Mouse (Mus musculus): ENCODE measurements around the gene Gm5105. TPM values are rescaled to one million over a fixed set of nuclear protein-coding genes. Genes with fewer than 3 reads are reported as not detected.

Gm5105 gene
- polyA plus RNA-seq, 1 experiment, result not detected

DNA sequence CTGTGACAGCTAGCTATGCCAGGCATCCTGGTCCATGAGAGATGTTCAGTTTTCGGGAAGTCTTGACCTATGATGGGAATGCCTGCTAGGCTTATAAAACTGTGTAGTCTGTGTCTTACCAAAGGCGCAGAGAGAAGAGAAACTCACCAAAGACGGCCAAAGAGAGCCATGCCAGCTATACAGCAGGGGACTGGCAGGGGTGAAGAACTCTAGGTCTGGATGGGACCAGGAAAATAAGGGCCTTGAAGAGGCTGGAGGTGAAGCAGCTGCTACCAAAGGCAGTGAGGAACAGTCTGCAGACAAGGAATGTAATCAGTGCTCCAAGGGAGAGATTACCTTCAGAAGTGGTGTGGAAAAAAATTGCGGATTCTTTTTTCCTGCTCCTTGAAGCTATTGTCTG, 16.7 kb upstream of the Gm5105 start:
- no peaks in the 10 kb centered on the region for H3K27me3 ChIP-seq (ENCODE audit: control insufficient read depth, insufficient read depth, low read length)
- H3K36me3 ChIP-seq (ENCODE audit: control insufficient read depth, insufficient read depth, low read length), result no peaks in the 10 kb centered on the region
- no peak overlapping the region for H3K4me3 ChIP-seq (ENCODE audit: control insufficient read depth, insufficient read depth, low read length)
- TF ChIP-seq CTCF (IDR thresholded peaks at IDR 0.05; ENCODE audit: borderline replicate concordance, control insufficient read depth, extremely low read depth, insufficient read depth, low read length, poor library complexity) (no peak), POLR2A (IDR thresholded peaks at IDR 0.05; ENCODE audit: control insufficient read depth, extremely low read depth, insufficient read depth, low read length, poor library complexity) (no peak)
- 94% methylated on average over 4 of the region's 4 CpGs for WGBS
- H3K4me1 ChIP-seq (replicated peaks; ENCODE audit: control insufficient read depth, insufficient read depth, low read length), result no peaks in the 10 kb centered on the region
- no peak overlapping the region for H3K27ac ChIP-seq (ENCODE audit: control insufficient read depth, insufficient read depth, low read length)
- no peak for DNase-seq

GRCm38 (mm10) chr3:138083073-138083637, 16.0 kb upstream of the Gm5105 start:
- Histone ChIP-seq H3K4me3 (ENCODE audit: control insufficient read depth, insufficient read depth, low read length) (no peak overlapping the region), H3K4me1 (replicated peaks; ENCODE audit: control insufficient read depth, insufficient read depth, low read length) (no peaks in the 10 kb centered on the region), H3K27me3 (ENCODE audit: control insufficient read depth, insufficient read depth, low read length) (no peaks in the 10 kb centered on the region), H3K27ac (ENCODE audit: control insufficient read depth, insufficient read depth, low read length) (no peak overlapping the region), H3K36me3 (ENCODE audit: control insufficient read depth, insufficient read depth, low read length) (no peaks in the 10 kb centered on the region)
- TF ChIP-seq POLR2A (IDR thresholded peaks at IDR 0.05; ENCODE audit: control insufficient read depth, extremely low read depth, insufficient read depth, low read length, poor library complexity), result no peak
- TF ChIP-seq CTCF (IDR thresholded peaks at IDR 0.05; ENCODE audit: borderline replicate concordance, control insufficient read depth, extremely low read depth, insufficient read depth, low read length, poor library complexity), result no peak
- WGBS, result 100% methylated on average over 1 of the region's 1 CpGs
- DNase-seq, result no peak

GRCm38 (mm10) chr3:138078701-138079100, 11.5 kb upstream of the Gm5105 start:
- TF ChIP-seq POLR2A (IDR thresholded peaks at IDR 0.05; ENCODE audit: control insufficient read depth, extremely low read depth, insufficient read depth, low read length, poor library complexity), result no peak
- TF ChIP-seq CTCF (IDR thresholded peaks at IDR 0.05; ENCODE audit: borderline replicate concordance, control insufficient read depth, extremely low read depth, insufficient read depth, low read length, poor library complexity), result no peak
- H3K4me1 ChIP-seq (replicated peaks; ENCODE audit: control insufficient read depth, insufficient read depth, low read length), result no peaks in the 10 kb centered on the region
- DNase-seq, result no peak
- WGBS, result 94% methylated on average over 1 of the region's 1 CpGs
- no peak overlapping the region for H3K4me3 ChIP-seq (ENCODE audit: control insufficient read depth, insufficient read depth, low read length)
- H3K27me3 ChIP-seq (ENCODE audit: control insufficient read depth, insufficient read depth, low read length), result no peaks in the 10 kb centered on the region
- no peak overlapping the region for H3K27ac ChIP-seq (ENCODE audit: control insufficient read depth, insufficient read depth, low read length)
- H3K36me3 ChIP-seq (ENCODE audit: control insufficient read depth, insufficient read depth, low read length), result no peaks in the 10 kb centered on the region

- Histone ChIP-seq H3K27ac (ENCODE audit: control insufficient read depth, insufficient read depth, low read length) (no peak overlapping the region), H3K27me3 (ENCODE audit: control insufficient read depth, insufficient read depth, low read length) (no peaks in the 10 kb centered on the region), H3K36me3 (ENCODE audit: control insufficient read depth, insufficient read depth, low read length) (no peaks in the 10 kb centered on the region), H3K4me3 (ENCODE audit: control insufficient read depth, insufficient read depth, low read length) (no peak overlapping the region), H3K4me1 (replicated peaks; ENCODE audit: control insufficient read depth, insufficient read depth, low read length) (no peaks in the 10 kb centered on the region)
- WGBS, result 91% methylated on average over 11 of the region's 11 CpGs
- DNase-seq, result no peak
- no peak for TF ChIP-seq CTCF (IDR thresholded peaks at IDR 0.05; ENCODE audit: borderline replicate concordance, control insufficient read depth, extremely low read depth, insufficient read depth, low read length, poor library complexity)
- no peak for TF ChIP-seq POLR2A (IDR thresholded peaks at IDR 0.05; ENCODE audit: control insufficient read depth, extremely low read depth, insufficient read depth, low read length, poor library complexity)
These were observed 10.5 kb upstream of the Gm5105 start for GRCm38 (mm10) chr3:138077476-138078340.

GRCm38 (mm10) chr3:138075209-138075608, 8.0 kb upstream of the Gm5105 start:
- H3K4me3 ChIP-seq (ENCODE audit: control insufficient read depth, insufficient read depth, low read length), result no peak overlapping the region
- no peaks in the 10 kb centered on the region for H3K27me3 ChIP-seq (ENCODE audit: control insufficient read depth, insufficient read depth, low read length)
- no peak for TF ChIP-seq POLR2A (IDR thresholded peaks at IDR 0.05; ENCODE audit: control insufficient read depth, extremely low read depth, insufficient read depth, low read length, poor library complexity)
- TF ChIP-seq CTCF (IDR thresholded peaks at IDR 0.05; ENCODE audit: borderline replicate concordance, control insufficient read depth, extremely low read depth, insufficient read depth, low read length, poor library complexity), result no peak
- no peaks in the 10 kb centered on the region for H3K4me1 ChIP-seq (replicated peaks; ENCODE audit: control insufficient read depth, insufficient read depth, low read length)
- H3K36me3 ChIP-seq (ENCODE audit: control insufficient read depth, insufficient read depth, low read length), result no peaks in the 10 kb centered on the region
- WGBS, result 91% methylated on average over 8 of the region's 8 CpGs
- H3K27ac ChIP-seq (ENCODE audit: control insufficient read depth, insufficient read depth, low read length), result no peak overlapping the region
- no peak for DNase-seq

GRCm38 (mm10) chr3:138074214-138074613, 7.0 kb upstream of the Gm5105 start:
- Histone ChIP-seq H3K36me3 (ENCODE audit: control insufficient read depth, insufficient read depth, low read length) (no peaks in the 10 kb centered on the region), H3K4me3 (ENCODE audit: control insufficient read depth, insufficient read depth, low read length) (no peak overlapping the region), H3K27me3 (ENCODE audit: control insufficient read depth, insufficient read depth, low read length) (no peaks in the 10 kb centered on the region), H3K27ac (ENCODE audit: control insufficient read depth, insufficient read depth, low read length) (no peak overlapping the region), H3K4me1 (replicated peaks; ENCODE audit: control insufficient read depth, insufficient read depth, low read length) (no peaks in the 10 kb centered on the region)
- DNase-seq, result no peak
- 97% methylated on average over 1 of the region's 1 CpGs for WGBS
- TF ChIP-seq CTCF (IDR thresholded peaks at IDR 0.05; ENCODE audit: borderline replicate concordance, control insufficient read depth, extremely low read depth, insufficient read depth, low read length, poor library complexity) (no peak), POLR2A (IDR thresholded peaks at IDR 0.05; ENCODE audit: control insufficient read depth, extremely low read depth, insufficient read depth, low read length, poor library complexity) (no peak)
